7 mouse cellular contexts compared by ENCODE assay signal in genomic region chr15:103307125-103307524, GRCm38 (mm10). TPM values are rescaled to one million over a fixed set of nuclear protein-coding genes. Genes with fewer than 3 reads are reported as not detected.
DNase-seq lines count a peak whose midpoint lies in the region; ATAC-seq lines count a peak whose summit lies in the region.

No protein-coding gene starts in this region.

- peaks cover 11% of the 10 kb centered on the region for H3K4me1 ChIP-seq in embryonic facial prominence, embryonic 11.5 days (ENCODE audit: control insufficient read depth, insufficient read depth, low read length)
- peaks cover 71% of the 10 kb centered on the region for H3K4me1 ChIP-seq in limb, embryonic 10.5 days
- peaks cover 47% of the 10 kb centered on the region for H3K4me1 ChIP-seq in midbrain, embryonic 12.5 days

- H3K27ac ChIP-seq in embryonic facial prominence, embryonic 11.5 days (replicated peaks; ENCODE audit: low read depth, low read length): no peak overlapping the region
- peak overlapping the region; percentile 50 for H3K27ac ChIP-seq in limb, embryonic 10.5 days
- H3K27ac ChIP-seq in midbrain, embryonic 12.5 days (replicated peaks): peak overlapping the region; percentile 97

- H3K9me3 ChIP-seq in embryonic facial prominence, embryonic 11.5 days (replicated peaks; ENCODE audit: control insufficient read depth, low read length): no peaks in the 10 kb centered on the region
- H3K9me3 ChIP-seq in limb, embryonic 10.5 days (replicated peaks): no peaks in the 10 kb centered on the region
- H3K9me3 ChIP-seq in midbrain, embryonic 12.5 days: no peaks in the 10 kb centered on the region

- H3K36me3 ChIP-seq in embryonic facial prominence, embryonic 11.5 days (replicated peaks; ENCODE audit: control insufficient read depth, insufficient read depth, low read depth, low read length): no peaks in the 10 kb centered on the region
- H3K36me3 ChIP-seq in limb, embryonic 10.5 days: no peaks in the 10 kb centered on the region
- no peaks in the 10 kb centered on the region for H3K36me3 ChIP-seq in midbrain, embryonic 12.5 days

- no peak overlapping the region for H3K4me2 ChIP-seq in embryonic facial prominence, embryonic 11.5 days (ENCODE audit: low read depth, low read length)
- no peak overlapping the region for H3K4me2 ChIP-seq in midbrain, embryonic 12.5 days (replicated peaks)

- peak; percentile 94 for DNase-seq in adrenal gland, postnatal 10 days
- DNase-seq in embryonic facial prominence, embryonic 11.5 days (ENCODE audit: low spot score): peak; percentile 98
- peak; percentile 92 to 98 for DNase-seq in heart, adult 18-20 months
- peak; percentile 95 for DNase-seq in kidney, adult 18-20 months
- peak; percentile 99 for DNase-seq in limb, embryonic 10.5 days (ENCODE audit: low spot score)
- DNase-seq in skeletal muscle tissue, adult 2 months (ENCODE audit: low read depth, low spot score): peak; percentile 93

- under 1% methylated on average over 7 of the region's 7 CpGs for WGBS in embryonic facial prominence, embryonic 11.5 days
- WGBS in limb, embryonic 10.5 days: 0% methylated on average over 7 of the region's 7 CpGs
- WGBS in midbrain, embryonic 12.5 days: under 1% methylated on average over 7 of the region's 7 CpGs

- H3K4me3 ChIP-seq in embryonic facial prominence, embryonic 11.5 days (ENCODE audit: low read depth, low read length): no peak overlapping the region
- H3K4me3 ChIP-seq in limb, embryonic 10.5 days: no peak overlapping the region
- H3K4me3 ChIP-seq in midbrain, embryonic 12.5 days: no peak overlapping the region

- H3K9ac ChIP-seq in embryonic facial prominence, embryonic 11.5 days (replicated peaks; ENCODE audit: low read length): no peak overlapping the region
- H3K9ac ChIP-seq in midbrain, embryonic 12.5 days (replicated peaks): no peak overlapping the region

- no peaks in the 10 kb centered on the region for H3K27me3 ChIP-seq in embryonic facial prominence, embryonic 11.5 days (ENCODE audit: control insufficient read depth, insufficient read depth, low read length)
- H3K27me3 ChIP-seq in limb, embryonic 10.5 days (ENCODE audit: low read depth, poor library complexity, severe bottlenecking): peaks cover 21% of the 10 kb centered on the region
- peaks cover 19% of the 10 kb centered on the region for H3K27me3 ChIP-seq in midbrain, embryonic 12.5 days

- ATAC-seq in embryonic facial prominence, embryonic 11.5 days (replicated peaks; ENCODE audit: insufficient number of reproducible peaks, low FRiP score, low TSS enrichment, low read depth): no peak
- ATAC-seq in midbrain, embryonic 12.5 days (ENCODE audit: low FRiP score, low read depth): no peak

RNA-seq across cellular contexts. Expression of gene Gpr84, which starts 3.3 kb away (rescaled TPM):
- total RNA-seq in adrenal gland, postnatal 10 days (2021): not detected
- polyA plus RNA-seq in embryonic facial prominence, embryonic 11.5 days (2014; fragmentation: Nextera tagmentation; extraction: Ambion mirVana): not detected in 2 replicates
- not detected for total RNA-seq in heart, adult 18-20 months (2021)
- 0.28 and 0.30 TPM in 2 replicates for polyA plus RNA-seq in limb, embryonic 10.5 days (2016; fragmentation: Nextera tagmentation; extraction: Ambion mirVana)
- polyA plus RNA-seq in midbrain, embryonic 12.5 days (2016; fragmentation: Nextera tagmentation; extraction: Ambion mirVana): 0.10 and 0.20 TPM in 2 replicates

RNA-seq across cellular contexts. Expression of gene Zfp385a, which starts 32.8 kb away (rescaled TPM):
- total RNA-seq in adrenal gland, postnatal 10 days (2021): 10 to 100 TPM; 20.1 to 24.2 TPM
- polyA plus RNA-seq in embryonic facial prominence, embryonic 11.5 days (2014; fragmentation: Nextera tagmentation; extraction: Ambion mirVana): 12.2 and 16.6 TPM in 2 replicates
- 10 to 100 TPM in 1 of 2 experiments, 1 to 10 TPM in 1; 8.9 to 10.3 TPM for total RNA-seq in heart, adult 18-20 months (2021)
- polyA plus RNA-seq in limb, embryonic 10.5 days (2016; fragmentation: Nextera tagmentation; extraction: Ambion mirVana): 22.1 and 22.8 TPM in 2 replicates
- 19.6 and 20.8 TPM in 2 replicates for polyA plus RNA-seq in midbrain, embryonic 12.5 days (2016; fragmentation: Nextera tagmentation; extraction: Ambion mirVana)

RNA-seq across cellular contexts. Expression of gene Copz1, which starts 34.6 kb away (rescaled TPM):
- 100 to 1,000 TPM; 114 TPM for total RNA-seq in adrenal gland, postnatal 10 days (2021)
- polyA plus RNA-seq in embryonic facial prominence, embryonic 11.5 days (2014; fragmentation: Nextera tagmentation; extraction: Ambion mirVana): 327 and 331 TPM in 2 replicates
- 10 to 100 TPM; 52.3 to 52.9 TPM for total RNA-seq in heart, adult 18-20 months (2021)
- polyA plus RNA-seq in limb, embryonic 10.5 days (2016; fragmentation: Nextera tagmentation; extraction: Ambion mirVana): 305 and 309 TPM in 2 replicates
- 232 and 235 TPM in 2 replicates for polyA plus RNA-seq in midbrain, embryonic 12.5 days (2016; fragmentation: Nextera tagmentation; extraction: Ambion mirVana)

RNA-seq across cellular contexts. Expression of gene Nfe2, which starts 48.9 kb away (rescaled TPM):
- 1 to 10 TPM; 3.2 to 4.3 TPM for total RNA-seq in adrenal gland, postnatal 10 days (2021)
- polyA plus RNA-seq in embryonic facial prominence, embryonic 11.5 days (2014; fragmentation: Nextera tagmentation; extraction: Ambion mirVana): 5.4 and 8.0 TPM in 2 replicates
- 1 to 10 TPM in 1 of 2 experiments, under 1 TPM in 1; 0.46 to 1.2 TPM for total RNA-seq in heart, adult 18-20 months (2021)
- 5.9 and 6.1 TPM in 2 replicates for polyA plus RNA-seq in limb, embryonic 10.5 days (2016; fragmentation: Nextera tagmentation; extraction: Ambion mirVana)
- 3.4 and 3.8 TPM in 2 replicates for polyA plus RNA-seq in midbrain, embryonic 12.5 days (2016; fragmentation: Nextera tagmentation; extraction: Ambion mirVana)

RNA-seq across cellular contexts. Expression of gene Itga5, which starts 59.4 kb away (rescaled TPM):
- 10 to 100 TPM; 38.0 to 38.2 TPM for total RNA-seq in adrenal gland, postnatal 10 days (2021)
- 24.6 and 29.6 TPM in 2 replicates for polyA plus RNA-seq in embryonic facial prominence, embryonic 11.5 days (2014; fragmentation: Nextera tagmentation; extraction: Ambion mirVana)
- total RNA-seq in heart, adult 18-20 months (2021): 10 to 100 TPM; 30.8 to 37.3 TPM
- 33.5 and 36.6 TPM in 2 replicates for polyA plus RNA-seq in limb, embryonic 10.5 days (2016; fragmentation: Nextera tagmentation; extraction: Ambion mirVana)
- polyA plus RNA-seq in midbrain, embryonic 12.5 days (2016; fragmentation: Nextera tagmentation; extraction: Ambion mirVana): 19.0 and 21.2 TPM in 2 replicates
